Mouse (Mus musculus): ENCODE measurements at regions not wholly inside any gene's neighbourhood (a gene's known extent, or its start where the extent isn't known, plus 50 kb on each side); places are given as distances from the start of the nearest gene placed in this dataset.

DNA sequence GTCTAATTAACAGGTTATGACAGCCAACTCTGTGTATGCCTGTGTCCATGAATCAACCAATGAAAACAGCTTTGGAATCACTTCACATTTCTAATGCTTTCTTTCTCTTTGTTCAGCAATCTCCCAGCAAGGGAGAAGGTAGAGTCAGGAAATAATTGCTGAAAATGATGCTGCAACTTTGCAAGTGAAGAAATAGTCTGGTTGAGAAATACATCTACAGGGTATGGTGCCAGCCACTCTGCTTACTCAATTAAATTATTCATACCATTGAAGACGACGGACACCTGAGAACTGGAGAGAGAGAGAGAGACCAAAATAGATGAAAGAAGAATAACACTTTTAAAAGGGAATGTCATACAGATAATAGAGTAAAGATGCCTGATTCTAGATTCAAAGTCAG lies 645.4 kb upstream of the Cited2 start:
- H3K27me3 ChIP-seq (ENCODE audit: insufficient read depth, low read length), result no peaks in the 10 kb centered on the region
- TF ChIP-seq POU5F1 (IDR thresholded peaks at IDR 0.05; ENCODE audit: borderline replicate concordance, low read length), result no peak
- no peak for TF ChIP-seq NANOG (IDR thresholded peaks at IDR 0.05; ENCODE audit: borderline replicate concordance, low read length)
- TF ChIP-seq CTCF (conservative IDR thresholded peaks at IDR 0.05; ENCODE audit: low read length), result no peak
- no peaks in the 10 kb centered on the region for H3K4me1 ChIP-seq (replicated peaks; ENCODE audit: low read depth, low read length)
- H3K9me3 ChIP-seq (ENCODE audit: low read length), result no peaks in the 10 kb centered on the region
- no peak overlapping the region for H3K4me3 ChIP-seq (replicated peaks; ENCODE audit: low read length)
- no peaks in the 10 kb centered on the region for H3K36me3 ChIP-seq (ENCODE audit: insufficient read depth, low read length)

GRCm38 (mm10) chr10:17080818-17081217 lies 642.2 kb upstream of the Cited2 start:
- TF ChIP-seq POU5F1 (IDR thresholded peaks at IDR 0.05; ENCODE audit: borderline replicate concordance, low read length), result no peak
- TF ChIP-seq NANOG (IDR thresholded peaks at IDR 0.05; ENCODE audit: borderline replicate concordance, low read length), result no peak
- no peak for TF ChIP-seq CTCF (conservative IDR thresholded peaks at IDR 0.05; ENCODE audit: low read length)
- H3K36me3 ChIP-seq (ENCODE audit: insufficient read depth, low read length), result no peaks in the 10 kb centered on the region
- H3K27me3 ChIP-seq (ENCODE audit: insufficient read depth, low read length), result no peaks in the 10 kb centered on the region
- no peaks in the 10 kb centered on the region for H3K9me3 ChIP-seq (ENCODE audit: low read length)
- H3K4me3 ChIP-seq (replicated peaks; ENCODE audit: low read length), result no peak overlapping the region
- H3K4me1 ChIP-seq (replicated peaks; ENCODE audit: low read depth, low read length), result no peaks in the 10 kb centered on the region

DNA sequence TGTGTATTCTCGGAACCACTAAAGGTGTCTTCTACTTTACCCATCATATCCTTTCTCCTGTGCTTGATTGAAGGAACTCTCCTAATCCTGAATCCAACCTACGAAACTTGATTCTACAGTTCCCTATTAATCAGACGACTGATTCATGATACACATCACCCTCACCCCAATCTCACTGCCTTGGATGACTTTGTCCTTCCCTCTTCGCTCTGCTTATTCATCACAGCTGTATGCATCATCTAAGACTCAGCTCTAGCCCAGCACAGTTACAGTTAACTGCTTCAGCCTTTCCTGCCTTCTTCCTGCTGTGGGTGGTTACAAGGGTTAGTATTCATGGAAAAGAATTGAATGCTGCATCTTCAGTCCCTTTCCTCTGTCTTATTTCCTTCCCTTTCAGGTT lies 640.1 kb upstream of the Cited2 start:
- Histone ChIP-seq H3K4me3 (replicated peaks; ENCODE audit: low read length) (no peak overlapping the region), H3K4me1 (replicated peaks; ENCODE audit: low read depth, low read length) (no peaks in the 10 kb centered on the region), H3K27me3 (ENCODE audit: insufficient read depth, low read length) (no peaks in the 10 kb centered on the region), H3K36me3 (ENCODE audit: insufficient read depth, low read length) (no peaks in the 10 kb centered on the region), H3K9me3 (ENCODE audit: low read length) (no peaks in the 10 kb centered on the region)
- no peak for TF ChIP-seq POU5F1 (IDR thresholded peaks at IDR 0.05; ENCODE audit: borderline replicate concordance, low read length)
- no peak for TF ChIP-seq CTCF (conservative IDR thresholded peaks at IDR 0.05; ENCODE audit: low read length)
- TF ChIP-seq NANOG (IDR thresholded peaks at IDR 0.05; ENCODE audit: borderline replicate concordance, low read length), result no peak

DNA sequence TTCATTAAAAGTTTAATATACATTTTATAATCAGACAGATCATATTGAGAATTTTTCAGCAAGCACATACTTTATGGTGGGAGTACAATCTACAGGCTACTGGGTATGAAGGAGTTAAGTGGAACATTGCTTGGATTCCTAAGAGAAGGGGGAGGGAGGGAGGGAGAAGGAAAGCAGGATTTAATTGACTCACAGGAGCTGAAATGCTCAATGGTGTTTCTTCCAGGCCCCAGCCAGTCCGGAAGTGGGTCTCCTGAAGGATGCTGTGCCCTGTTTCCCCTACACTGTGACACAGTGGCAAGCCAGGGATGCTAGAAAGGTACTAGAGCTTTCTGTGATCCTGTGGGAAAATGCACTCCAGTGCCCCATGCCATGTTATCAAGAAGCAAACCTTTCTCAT lies 621.0 kb upstream of the Cited2 start:
- H3K4me3 ChIP-seq (replicated peaks; ENCODE audit: low read length), result no peak overlapping the region
- TF ChIP-seq NANOG (IDR thresholded peaks at IDR 0.05; ENCODE audit: borderline replicate concordance, low read length), result no peak
- no peak for TF ChIP-seq CTCF (conservative IDR thresholded peaks at IDR 0.05; ENCODE audit: low read length)
- TF ChIP-seq POU5F1 (IDR thresholded peaks at IDR 0.05; ENCODE audit: borderline replicate concordance, low read length), result no peak
- H3K9me3 ChIP-seq (ENCODE audit: low read length), result no peaks in the 10 kb centered on the region
- H3K36me3 ChIP-seq (ENCODE audit: insufficient read depth, low read length), result no peaks in the 10 kb centered on the region
- no peaks in the 10 kb centered on the region for H3K4me1 ChIP-seq (replicated peaks; ENCODE audit: low read depth, low read length)
- no peaks in the 10 kb centered on the region for H3K27me3 ChIP-seq (ENCODE audit: insufficient read depth, low read length)

DNA sequence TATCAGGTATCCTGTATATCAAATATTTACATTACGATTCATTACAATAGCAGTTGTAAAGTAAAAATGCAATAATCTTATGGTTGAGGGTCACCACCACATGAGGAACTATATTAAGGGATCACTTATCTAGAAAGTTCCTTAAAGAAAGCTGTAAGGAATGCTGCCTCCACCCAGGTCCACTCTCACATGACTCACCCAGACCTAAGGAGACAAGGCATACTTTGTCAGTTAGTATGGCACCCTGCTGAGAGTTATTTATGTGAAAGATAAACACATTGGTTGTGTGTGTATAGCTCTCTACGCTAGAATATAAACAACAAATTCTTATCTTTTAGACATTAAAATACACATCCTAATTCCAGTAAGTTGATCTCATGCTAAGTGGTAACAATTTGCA lies 619.6 kb upstream of the Cited2 start:
- no peaks in the 10 kb centered on the region for H3K27me3 ChIP-seq (ENCODE audit: insufficient read depth, low read length)
- H3K4me1 ChIP-seq (replicated peaks; ENCODE audit: low read depth, low read length), result no peaks in the 10 kb centered on the region
- no peaks in the 10 kb centered on the region for H3K36me3 ChIP-seq (ENCODE audit: insufficient read depth, low read length)
- no peak overlapping the region for H3K4me3 ChIP-seq (replicated peaks; ENCODE audit: low read length)
- no peaks in the 10 kb centered on the region for H3K9me3 ChIP-seq (ENCODE audit: low read length)
- no peak for TF ChIP-seq NANOG (IDR thresholded peaks at IDR 0.05; ENCODE audit: borderline replicate concordance, low read length)
- TF ChIP-seq CTCF (conservative IDR thresholded peaks at IDR 0.05; ENCODE audit: low read length), result no peak
- TF ChIP-seq POU5F1 (IDR thresholded peaks at IDR 0.05; ENCODE audit: borderline replicate concordance, low read length), result no peak

GRCm38 (mm10) chr10:17106831-17107230 lies 616.2 kb upstream of the Cited2 start:
- Histone ChIP-seq H3K4me1 (replicated peaks; ENCODE audit: low read depth, low read length) (no peaks in the 10 kb centered on the region), H3K36me3 (ENCODE audit: insufficient read depth, low read length) (no peaks in the 10 kb centered on the region), H3K9me3 (ENCODE audit: low read length) (no peaks in the 10 kb centered on the region), H3K27me3 (ENCODE audit: insufficient read depth, low read length) (no peaks in the 10 kb centered on the region), H3K4me3 (replicated peaks; ENCODE audit: low read length) (no peak overlapping the region)
- TF ChIP-seq CTCF (conservative IDR thresholded peaks at IDR 0.05; ENCODE audit: low read length), result no peak
- no peak for TF ChIP-seq POU5F1 (IDR thresholded peaks at IDR 0.05; ENCODE audit: borderline replicate concordance, low read length)
- no peak for TF ChIP-seq NANOG (IDR thresholded peaks at IDR 0.05; ENCODE audit: borderline replicate concordance, low read length)

- Histone ChIP-seq H3K4me3 (replicated peaks; ENCODE audit: low read length) (no peak overlapping the region), H3K9me3 (ENCODE audit: low read length) (no peaks in the 10 kb centered on the region), H3K4me1 (replicated peaks; ENCODE audit: low read depth, low read length) (no peaks in the 10 kb centered on the region), H3K36me3 (ENCODE audit: insufficient read depth, low read length) (no peaks in the 10 kb centered on the region), H3K27me3 (ENCODE audit: insufficient read depth, low read length) (no peaks in the 10 kb centered on the region)
- no peak for TF ChIP-seq POU5F1 (IDR thresholded peaks at IDR 0.05; ENCODE audit: borderline replicate concordance, low read length)
- TF ChIP-seq CTCF (conservative IDR thresholded peaks at IDR 0.05; ENCODE audit: low read length), result no peak
- TF ChIP-seq NANOG (IDR thresholded peaks at IDR 0.05; ENCODE audit: borderline replicate concordance, low read length), result no peak
Measured at GRCm38 (mm10) chr10:17111071-17111470, 611.9 kb upstream of the Cited2 start.

GRCm38 (mm10) chr10:17114805-17115204 lies 608.2 kb upstream of the Cited2 start:
- Histone ChIP-seq H3K4me3 (replicated peaks; ENCODE audit: low read length) (no peak overlapping the region), H3K9me3 (ENCODE audit: low read length) (no peaks in the 10 kb centered on the region), H3K27me3 (ENCODE audit: insufficient read depth, low read length) (no peaks in the 10 kb centered on the region), H3K4me1 (replicated peaks; ENCODE audit: low read depth, low read length) (no peaks in the 10 kb centered on the region), H3K36me3 (ENCODE audit: insufficient read depth, low read length) (no peaks in the 10 kb centered on the region)
- TF ChIP-seq CTCF (conservative IDR thresholded peaks at IDR 0.05; ENCODE audit: low read length), result no peak
- TF ChIP-seq NANOG (IDR thresholded peaks at IDR 0.05; ENCODE audit: borderline replicate concordance, low read length), result no peak
- no peak for TF ChIP-seq POU5F1 (IDR thresholded peaks at IDR 0.05; ENCODE audit: borderline replicate concordance, low read length)

GRCm38 (mm10) chr10:17129391-17130163 lies 593.4 kb upstream of the Cited2 start:
- H3K36me3 ChIP-seq (ENCODE audit: insufficient read depth, low read length), result no peaks in the 10 kb centered on the region
- TF ChIP-seq NANOG (IDR thresholded peaks at IDR 0.05; ENCODE audit: borderline replicate concordance, low read length) (no peak), CTCF (conservative IDR thresholded peaks at IDR 0.05; ENCODE audit: low read length) (no peak), POU5F1 (IDR thresholded peaks at IDR 0.05; ENCODE audit: borderline replicate concordance, low read length) (no peak)
- no peaks in the 10 kb centered on the region for H3K27me3 ChIP-seq (ENCODE audit: insufficient read depth, low read length)
- no peaks in the 10 kb centered on the region for H3K9me3 ChIP-seq (ENCODE audit: low read length)
- H3K4me3 ChIP-seq (replicated peaks; ENCODE audit: low read length), result no peak overlapping the region
- H3K4me1 ChIP-seq (replicated peaks; ENCODE audit: low read depth, low read length), result no peaks in the 10 kb centered on the region
